ENCODE assay signal across 9 mouse cellular contexts in the genomic region with DNA sequence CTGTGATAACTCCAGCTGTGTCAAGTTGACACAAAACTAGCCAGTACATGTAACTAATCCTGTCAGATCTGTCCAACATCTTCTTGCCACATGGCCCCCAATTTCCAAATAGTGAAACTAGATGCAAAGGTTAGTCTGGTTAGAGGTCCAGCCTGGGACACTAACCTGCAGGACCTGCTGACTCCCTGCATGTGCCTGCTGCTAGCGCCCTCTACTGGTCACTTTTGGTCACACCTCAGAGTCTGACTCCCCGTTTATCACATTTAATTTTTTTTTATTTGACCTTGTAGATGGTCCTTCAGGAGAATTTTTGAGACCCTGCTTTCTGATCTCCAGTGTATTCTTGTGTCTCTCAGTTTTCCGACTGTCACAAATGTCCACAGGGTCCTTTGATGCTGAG. TPM values are rescaled to one million over a fixed set of nuclear protein-coding genes. Genes with fewer than 3 reads are reported as not detected.
A peak's percentile ranks its signal among the peaks of the same experiment; 100 is the strongest.
DNase-seq lines count a peak whose midpoint lies in the region; ATAC-seq and TF ChIP-seq lines count a peak whose summit lies in the region.
"Had no signal": no experiment of that assay in that cellular context is flagged by ENCODE, and none has a peak within 500 bp of the region (broad histone marks: within the 10 kb centered on the region; RNA-seq: fewer than 3 reads in every experiment).

No protein-coding gene starts in this region.

- H3K4me3 ChIP-seq in liver, embryonic 12.5 days = no peak overlapping the region
- H3K4me3 ChIP-seq in liver, embryonic 11.5 days (ENCODE audit: low read depth, low read length) = no peak overlapping the region
- no peak overlapping the region for H3K4me3 ChIP-seq in forebrain, embryonic 12.5 days (replicated peaks)

- no peak for ATAC-seq in liver, embryonic 12.5 days
- ATAC-seq in liver, embryonic 11.5 days (replicated peaks; ENCODE audit: low FRiP score) = 0 out of 2 replicates have a peak, but pooled peaks have one; percentile 51
- no peak for ATAC-seq in forebrain, embryonic 12.5 days (ENCODE audit: low FRiP score)

- no peaks in the 10 kb centered on the region for H3K36me3 ChIP-seq in liver, embryonic 12.5 days
- no peaks in the 10 kb centered on the region for H3K36me3 ChIP-seq in liver, embryonic 11.5 days (ENCODE audit: control insufficient read depth, insufficient read depth, low read length)
- no peaks in the 10 kb centered on the region for H3K36me3 ChIP-seq in forebrain, embryonic 12.5 days (replicated peaks)

- no peak for TF ChIP-seq POLR2A in brain, embryonic 14.5 days (IDR thresholded peaks at IDR 0.05; ENCODE audit: borderline replicate concordance, extremely low read depth, insufficient read depth, insufficient read length, poor library complexity, severe bottlenecking)

- peak; percentile 72 for DNase-seq in liver
- DNase-seq in MN1 (ENCODE audit: low spot score) = peak; percentile 53
- DNase-seq in brain, embryonic 14.5 days (ENCODE audit: low read depth) = peak; percentile 47
- DNase-seq in forelimb bud, embryonic 11.5 days (ENCODE audit: low read depth, low spot score) = peak; percentile 48
- DNase-seq in liver, embryonic 11.5 days (ENCODE audit: low spot score) = peak; percentile 40
- peak; percentile 44 for DNase-seq in skeletal muscle tissue, adult 2 months (ENCODE audit: low read depth, low spot score)

- H3K9me3 ChIP-seq in liver, embryonic 12.5 days (replicated peaks) = no peaks in the 10 kb centered on the region
- H3K9me3 ChIP-seq in liver, embryonic 11.5 days (ENCODE audit: control insufficient read depth, low read length) = no peaks in the 10 kb centered on the region
- H3K9me3 ChIP-seq in forebrain, embryonic 12.5 days = no peaks in the 10 kb centered on the region

- H3K4me1 ChIP-seq in liver, embryonic 12.5 days = no peaks in the 10 kb centered on the region
- H3K4me1 ChIP-seq in liver, embryonic 11.5 days (replicated peaks; ENCODE audit: control insufficient read depth, insufficient read depth, low read length) = no peaks in the 10 kb centered on the region
- no peaks in the 10 kb centered on the region for H3K4me1 ChIP-seq in forebrain, embryonic 12.5 days

- H3K27ac ChIP-seq in liver, embryonic 12.5 days = no peak overlapping the region
- no peak overlapping the region for H3K27ac ChIP-seq in liver, embryonic 11.5 days (ENCODE audit: low read depth, low read length)
- H3K27ac ChIP-seq in forebrain, embryonic 12.5 days = no peak overlapping the region

- H3K27me3 ChIP-seq in liver, embryonic 12.5 days (replicated peaks) = peaks cover 50% of the 10 kb centered on the region
- H3K27me3 ChIP-seq in liver, embryonic 11.5 days (replicated peaks; ENCODE audit: control insufficient read depth, insufficient read depth, low read length) = no peaks in the 10 kb centered on the region; the same call in none of the 2 replicates
- H3K27me3 ChIP-seq in forebrain, embryonic 12.5 days = no peaks in the 10 kb centered on the region

- no peak overlapping the region for H3K4me2 ChIP-seq in liver, embryonic 12.5 days
- no peak overlapping the region for H3K4me2 ChIP-seq in liver, embryonic 11.5 days
- H3K4me2 ChIP-seq in forebrain, embryonic 12.5 days = no peak overlapping the region

- no peak overlapping the region for H3K9ac ChIP-seq in liver, embryonic 12.5 days
- no peak overlapping the region for H3K9ac ChIP-seq in liver, embryonic 11.5 days (ENCODE audit: low read depth, low read length)
- no peak overlapping the region for H3K9ac ChIP-seq in forebrain, embryonic 12.5 days

- 8% methylated on average over 3 of the region's 3 CpGs for WGBS in liver, embryonic 12.5 days (ENCODE audit: insufficient replicate concordance)
- WGBS in liver, embryonic 11.5 days = 11% methylated on average over 3 of the region's 3 CpGs
- WGBS in forebrain, embryonic 12.5 days = 20% methylated on average over 3 of the region's 3 CpGs

- TF ChIP-seq CTCF in brain, embryonic 14.5 days (IDR thresholded peaks at IDR 0.05; ENCODE audit: borderline replicate concordance, extremely low read depth, insufficient read depth, insufficient read length) = peak; percentile 81

RNA-seq across cellular contexts. Expression of gene Mllt1, which starts 15.7 kb away (rescaled TPM):
- polyA plus RNA-seq in liver, embryonic 12.5 days (2016; fragmentation: Nextera tagmentation; extraction: Ambion mirVana) = 24.4 and 24.7 TPM in 2 replicates
- 149 and 153 TPM in 2 replicates for polyA plus RNA-seq in brain, embryonic 14.5 days (2012; rRNA removed)
- 19.2 and 21.3 TPM in 2 replicates for polyA plus RNA-seq in liver, embryonic 11.5 days (2014; fragmentation: Nextera tagmentation; extraction: Ambion mirVana)
- 87.6 and 97.8 TPM in 2 replicates for polyA plus RNA-seq in forebrain, embryonic 12.5 days (2016; fragmentation: Nextera tagmentation; extraction: Ambion mirVana)

RNA-seq across cellular contexts. Expression of gene Acer1, which starts 31.0 kb away (rescaled TPM):
- polyA plus RNA-seq in liver, embryonic 12.5 days (2016; fragmentation: Nextera tagmentation; extraction: Ambion mirVana) = not detected in 2 replicates
- 0.18 TPM in 1 of 2 replicates, not detected in the other for polyA plus RNA-seq in brain, embryonic 14.5 days (2012; rRNA removed)
- not detected in 2 replicates for polyA plus RNA-seq in liver, embryonic 11.5 days (2014; fragmentation: Nextera tagmentation; extraction: Ambion mirVana)
- not detected in 2 replicates for polyA plus RNA-seq in forebrain, embryonic 12.5 days (2016; fragmentation: Nextera tagmentation; extraction: Ambion mirVana)
- polyA plus RNA-seq: stomach, embryonic 14.5 days had no signal

RNA-seq across cellular contexts. Expression of gene Clpp, which starts 39.2 kb away (rescaled TPM):
- 108 and 115 TPM in 2 replicates for polyA plus RNA-seq in liver, embryonic 12.5 days (2016; fragmentation: Nextera tagmentation; extraction: Ambion mirVana)
- polyA plus RNA-seq in brain, embryonic 14.5 days (2012; rRNA removed) = 151 and 219 TPM in 2 replicates
- 181 and 183 TPM in 2 replicates for polyA plus RNA-seq in liver, embryonic 11.5 days (2014; fragmentation: Nextera tagmentation; extraction: Ambion mirVana)
- 129 and 141 TPM in 2 replicates for polyA plus RNA-seq in forebrain, embryonic 12.5 days (2016; fragmentation: Nextera tagmentation; extraction: Ambion mirVana)

RNA-seq across cellular contexts. Expression of gene Alkbh7, which starts 46.2 kb away (rescaled TPM):
- 24.5 and 25.1 TPM in 2 replicates for polyA plus RNA-seq in liver, embryonic 12.5 days (2016; fragmentation: Nextera tagmentation; extraction: Ambion mirVana)
- 30.2 and 40.4 TPM in 2 replicates for polyA plus RNA-seq in brain, embryonic 14.5 days (2012; rRNA removed)
- 36.3 and 39.9 TPM in 2 replicates for polyA plus RNA-seq in liver, embryonic 11.5 days (2014; fragmentation: Nextera tagmentation; extraction: Ambion mirVana)
- 30.0 and 34.9 TPM in 2 replicates for polyA plus RNA-seq in forebrain, embryonic 12.5 days (2016; fragmentation: Nextera tagmentation; extraction: Ambion mirVana)

RNA-seq across cellular contexts. Expression of gene Pspn, which starts 48.9 kb away (rescaled TPM):
- 0.29 and 0.31 TPM in 2 replicates for polyA plus RNA-seq in liver, embryonic 12.5 days (2016; fragmentation: Nextera tagmentation; extraction: Ambion mirVana)
- polyA plus RNA-seq in brain, embryonic 14.5 days (2012; rRNA removed) = 0.28 and 0.33 TPM in 2 replicates
- polyA plus RNA-seq in liver, embryonic 11.5 days (2014; fragmentation: Nextera tagmentation; extraction: Ambion mirVana) = 0.44 TPM in 1 of 2 replicates, not detected in the other
- polyA plus RNA-seq in forebrain, embryonic 12.5 days (2016; fragmentation: Nextera tagmentation; extraction: Ambion mirVana) = 0.61 TPM in 1 of 2 replicates, not detected in the other
